Mouse (Mus musculus): Measurements from ENCODE around the gene Clec4f. TPM values are rescaled to one million over a fixed set of nuclear protein-coding genes. Genes with fewer than 3 reads are reported as not detected.

Gene Clec4f
- not detected in 2 replicates for polyA plus RNA-seq (2014; fragmentation: Nextera tagmentation; extraction: Ambion mirVana)

GRCm38 (mm10) chr6:83656087-83656486 is at the start of gene Clec4f:
Gene Clec4f (minus strand): TSS chr6:83656187.
- WGBS, result 97% methylated on average over 2 of the region's 2 CpGs
- Histone ChIP-seq H3K9me3 (ENCODE audit: control insufficient read depth, low read length) (no peaks in the 10 kb centered on the region), H3K4me1 (replicated peaks; ENCODE audit: control insufficient read depth, insufficient read depth, low read length) (no peaks in the 10 kb centered on the region), H3K27me3 (ENCODE audit: control insufficient read depth, insufficient read depth, low read length) (no peaks in the 10 kb centered on the region), H3K4me2 (ENCODE audit: low read depth, low read length, severe bottlenecking) (no peak within 1 kb of the TSS), H3K36me3 (ENCODE audit: control insufficient read depth, insufficient read depth, low read length) (no peaks in the 10 kb centered on the region), H3K27ac (ENCODE audit: low read depth, low read length) (no peak within 1 kb of the TSS), H3K9ac (ENCODE audit: low read length) (no peak within 1 kb of the TSS), H3K4me3 (ENCODE audit: low read depth, low read length) (no peak within 1 kb of the TSS)
- DNase-seq (ENCODE audit: low spot score), result no peak
- ATAC-seq (replicated peaks; ENCODE audit: low FRiP score), result no peak

- Histone ChIP-seq H3K27me3 (ENCODE audit: control insufficient read depth, insufficient read depth, low read length) (peaks cover 89% of the 10 kb centered on the region), H3K9me3 (ENCODE audit: control insufficient read depth, low read length) (no peaks in the 10 kb centered on the region), H3K9ac (ENCODE audit: low read length) (no peak overlapping the region), H3K4me1 (replicated peaks; ENCODE audit: control insufficient read depth, insufficient read depth, low read length) (0 out of 2 replicates have a peak, but pooled peaks cover 3% of the 10 kb centered on the region), H3K36me3 (ENCODE audit: control insufficient read depth, insufficient read depth, low read length) (no peaks in the 10 kb centered on the region), H3K4me2 (ENCODE audit: low read depth, low read length, severe bottlenecking) (no peak overlapping the region), H3K27ac (ENCODE audit: low read depth, low read length) (no peak overlapping the region), H3K4me3 (ENCODE audit: low read depth, low read length) (no peak overlapping the region)
- no peak for ATAC-seq (replicated peaks; ENCODE audit: low FRiP score)
- DNase-seq (ENCODE audit: low spot score), result no peak
- 19% methylated on average over 5 of the region's 5 CpGs for whole genome bisulfite sequencing
These were observed 48.7 kb upstream of the Clec4f start for GRCm38 (mm10) chr6:83704701-83705100.

- Histone ChIP-seq H3K4me2 (ENCODE audit: low read depth, low read length, severe bottlenecking) (no peak overlapping the region), H3K4me1 (replicated peaks; ENCODE audit: control insufficient read depth, insufficient read depth, low read length) (0 out of 2 replicates have a peak, but pooled peaks cover 3% of the 10 kb centered on the region), H3K27me3 (ENCODE audit: control insufficient read depth, insufficient read depth, low read length) (peaks cover 86% of the 10 kb centered on the region), H3K4me3 (ENCODE audit: low read depth, low read length) (no peak overlapping the region), H3K27ac (ENCODE audit: low read depth, low read length) (no peak overlapping the region), H3K9ac (ENCODE audit: low read length) (no peak overlapping the region), H3K36me3 (ENCODE audit: control insufficient read depth, insufficient read depth, low read length) (no peaks in the 10 kb centered on the region), H3K9me3 (ENCODE audit: control insufficient read depth, low read length) (no peaks in the 10 kb centered on the region)
- DNase-seq (ENCODE audit: low spot score) (no peak), ATAC-seq (replicated peaks; ENCODE audit: low FRiP score) (no peak)
- 6% methylated on average over 1 of the region's 1 CpGs for WGBS
These were observed 48.3 kb upstream of the Clec4f start for GRCm38 (mm10) chr6:83704294-83704693.

- 0 out of 2 replicates have a peak, but pooled peaks cover 3% of the 10 kb centered on the region for H3K4me1 ChIP-seq (replicated peaks; ENCODE audit: control insufficient read depth, insufficient read depth, low read length)
- H3K9ac ChIP-seq (ENCODE audit: low read length), result no peak overlapping the region
- H3K4me3 ChIP-seq (ENCODE audit: low read depth, low read length), result no peak overlapping the region
- no peak overlapping the region for H3K27ac ChIP-seq (ENCODE audit: low read depth, low read length)
- peaks cover 87% of the 10 kb centered on the region for H3K27me3 ChIP-seq (ENCODE audit: control insufficient read depth, insufficient read depth, low read length)
- no peak overlapping the region for H3K4me2 ChIP-seq (ENCODE audit: low read depth, low read length, severe bottlenecking)
- H3K9me3 ChIP-seq (ENCODE audit: control insufficient read depth, low read length), result no peaks in the 10 kb centered on the region
- H3K36me3 ChIP-seq (ENCODE audit: control insufficient read depth, insufficient read depth, low read length), result no peaks in the 10 kb centered on the region
- 1% methylated on average over 10 of the region's 10 CpGs for WGBS
- ATAC-seq (replicated peaks; ENCODE audit: low FRiP score) (no peak), DNase-seq (ENCODE audit: low spot score) (peak; percentile 62)
These were observed 47.7 kb upstream of the Clec4f start for GRCm38 (mm10) chr6:83703722-83704078.

GRCm38 (mm10) chr6:83703000-83703721 is 47.2 kb upstream of the Clec4f start:
- Histone ChIP-seq H3K27ac (ENCODE audit: low read depth, low read length) (no peak overlapping the region), H3K4me3 (ENCODE audit: low read depth, low read length) (no peak overlapping the region), H3K36me3 (ENCODE audit: control insufficient read depth, insufficient read depth, low read length) (no peaks in the 10 kb centered on the region), H3K4me1 (replicated peaks; ENCODE audit: control insufficient read depth, insufficient read depth, low read length) (0 out of 2 replicates have a peak, but pooled peaks cover 3% of the 10 kb centered on the region), H3K9ac (ENCODE audit: low read length) (no peak overlapping the region), H3K4me2 (ENCODE audit: low read depth, low read length, severe bottlenecking) (no peak overlapping the region), H3K9me3 (ENCODE audit: control insufficient read depth, low read length) (no peaks in the 10 kb centered on the region), H3K27me3 (ENCODE audit: control insufficient read depth, insufficient read depth, low read length) (peaks cover 86% of the 10 kb centered on the region)
- ATAC-seq (replicated peaks; ENCODE audit: low FRiP score), result no peak
- WGBS, result under 1% methylated on average over 27 of the region's 27 CpGs
- peak; percentile 56 for DNase-seq (ENCODE audit: low spot score)

GRCm38 (mm10) chr6:83702146-83702999 is 46.4 kb upstream of the Clec4f start:
- no peak overlapping the region for H3K27ac ChIP-seq (ENCODE audit: low read depth, low read length)
- DNase-seq (ENCODE audit: low spot score) (peak; percentile 76), ATAC-seq (replicated peaks; ENCODE audit: low FRiP score) (0 out of 2 replicates have a peak, but pooled peaks have one; percentile 24)
- H3K9me3 ChIP-seq (ENCODE audit: control insufficient read depth, low read length), result no peaks in the 10 kb centered on the region
- H3K4me2 ChIP-seq (ENCODE audit: low read depth, low read length, severe bottlenecking), result no peak overlapping the region
- H3K4me3 ChIP-seq (ENCODE audit: low read depth, low read length), result no peak overlapping the region
- WGBS, result under 1% methylated on average over 53 of the region's 53 CpGs
- H3K9ac ChIP-seq (ENCODE audit: low read length), result 0 out of 2 replicates have a peak overlapping the region, but pooled peaks have one; percentile 6
- H3K27me3 ChIP-seq (ENCODE audit: control insufficient read depth, insufficient read depth, low read length), result peaks cover 86% of the 10 kb centered on the region
- H3K4me1 ChIP-seq (replicated peaks; ENCODE audit: control insufficient read depth, insufficient read depth, low read length), result 0 out of 2 replicates have a peak, but pooled peaks cover 3% of the 10 kb centered on the region
- no peaks in the 10 kb centered on the region for H3K36me3 ChIP-seq (ENCODE audit: control insufficient read depth, insufficient read depth, low read length)

- no peak overlapping the region for H3K27ac ChIP-seq (ENCODE audit: low read depth, low read length)
- H3K9me3 ChIP-seq (ENCODE audit: control insufficient read depth, low read length), result no peaks in the 10 kb centered on the region
- H3K4me2 ChIP-seq (ENCODE audit: low read depth, low read length, severe bottlenecking), result no peak overlapping the region
- no peaks in the 10 kb centered on the region for H3K36me3 ChIP-seq (ENCODE audit: control insufficient read depth, insufficient read depth, low read length)
- ATAC-seq (replicated peaks; ENCODE audit: low FRiP score) (no peak), DNase-seq (ENCODE audit: low spot score) (no peak)
- under 1% methylated on average over 11 of the region's 11 CpGs for WGBS
- 0 out of 2 replicates have a peak, but pooled peaks cover 3% of the 10 kb centered on the region for H3K4me1 ChIP-seq (replicated peaks; ENCODE audit: control insufficient read depth, insufficient read depth, low read length)
- peaks cover 86% of the 10 kb centered on the region for H3K27me3 ChIP-seq (ENCODE audit: control insufficient read depth, insufficient read depth, low read length)
- no peak overlapping the region for H3K4me3 ChIP-seq (ENCODE audit: low read depth, low read length)
- no peak overlapping the region for H3K9ac ChIP-seq (ENCODE audit: low read length)
These were observed 45.0 kb upstream of the Clec4f start for GRCm38 (mm10) chr6:83701001-83701400.

GRCm38 (mm10) chr6:83699971-83700370 is 44.0 kb upstream of the Clec4f start:
- Histone ChIP-seq H3K4me1 (replicated peaks; ENCODE audit: control insufficient read depth, insufficient read depth, low read length) (0 out of 2 replicates have a peak, but pooled peaks cover 3% of the 10 kb centered on the region), H3K27me3 (ENCODE audit: control insufficient read depth, insufficient read depth, low read length) (peaks cover 86% of the 10 kb centered on the region), H3K9ac (ENCODE audit: low read length) (no peak overlapping the region), H3K4me3 (ENCODE audit: low read depth, low read length) (no peak overlapping the region), H3K36me3 (ENCODE audit: control insufficient read depth, insufficient read depth, low read length) (no peaks in the 10 kb centered on the region), H3K4me2 (ENCODE audit: low read depth, low read length, severe bottlenecking) (no peak overlapping the region), H3K27ac (ENCODE audit: low read depth, low read length) (no peak overlapping the region), H3K9me3 (ENCODE audit: control insufficient read depth, low read length) (no peaks in the 10 kb centered on the region)
- no peak for DNase-seq (ENCODE audit: low spot score)
- 2% methylated on average over 5 of the region's 5 CpGs for WGBS
- no peak for ATAC-seq (replicated peaks; ENCODE audit: low FRiP score)

Data from forebrain, embryonic 11.5 days (tissue).